Mouse (Mus musculus): ENCODE results near the gene Zpbp2. TPM values are rescaled to one million over a fixed set of nuclear protein-coding genes. Genes with fewer than 3 reads are reported as not detected.

Gene Zpbp2
- not detected for polyA plus RNA-seq (2014; fragmentation: Illumina TruSeq; extraction: RNeasy Lipid Tissue Mini Kit (QIAGEN cat#74804); ENCODE audit: low read depth, low replicate concordance)

GRCm38 (mm10) chr11:98550975-98551828 is at the start of gene Zpbp2:
Gene Zpbp2 (plus strand): TSS chr11:98551097.

GRCm38 (mm10) chr11:98545711-98546231 is 5.1 kb upstream of the Zpbp2 start, which contains the start of gene Ikzf3:
Gene Ikzf3 (minus strand): TSS chr11:98546031.

GRCm38 (mm10) chr11:98586892-98587563 is 36.1 kb downstream of the Zpbp2 start, which contains the start of gene Ormdl3:
Gene Ormdl3 (minus strand): TSS chr11:98587368.

GRCm38 (mm10) chr11:98597991-98598390 is 47.1 kb downstream of the Zpbp2 start, which contains the start of gene Lrrc3c:
Gene Lrrc3c (plus strand): TSS chr11:98598291.

Other genes with a start within 250 kb of the Zpbp2 start
- not detected for gene Neurod2, start 221.4 kb upstream of the Zpbp2 start, polyA plus RNA-seq (2014; fragmentation: Illumina TruSeq; extraction: RNeasy Lipid Tissue Mini Kit (QIAGEN cat#74804); ENCODE audit: low read depth, low replicate concordance)
- not detected for gene Ppp1r1b, start 202.7 kb upstream of the Zpbp2 start, polyA plus RNA-seq (2014; fragmentation: Illumina TruSeq; extraction: RNeasy Lipid Tissue Mini Kit (QIAGEN cat#74804); ENCODE audit: low read depth, low replicate concordance)
- 1.4 TPM for gene Stard3, start 192.7 kb upstream of the Zpbp2 start, polyA plus RNA-seq (2014; fragmentation: Illumina TruSeq; extraction: RNeasy Lipid Tissue Mini Kit (QIAGEN cat#74804); ENCODE audit: low read depth, low replicate concordance)
- not detected for gene Tcap, start 167.3 kb upstream of the Zpbp2 start, polyA plus RNA-seq (2014; fragmentation: Illumina TruSeq; extraction: RNeasy Lipid Tissue Mini Kit (QIAGEN cat#74804); ENCODE audit: low read depth, low replicate concordance)
- not detected for gene Pnmt, start 164.6 kb upstream of the Zpbp2 start, polyA plus RNA-seq (2014; fragmentation: Illumina TruSeq; extraction: RNeasy Lipid Tissue Mini Kit (QIAGEN cat#74804); ENCODE audit: low read depth, low replicate concordance)
- gene Pgap3, start 150.6 kb upstream of the Zpbp2 start, polyA plus RNA-seq (2014; fragmentation: Illumina TruSeq; extraction: RNeasy Lipid Tissue Mini Kit (QIAGEN cat#74804); ENCODE audit: low read depth, low replicate concordance): 0.35 TPM
- gene Erbb2, start 138.6 kb upstream of the Zpbp2 start, polyA plus RNA-seq (2014; fragmentation: Illumina TruSeq; extraction: RNeasy Lipid Tissue Mini Kit (QIAGEN cat#74804); ENCODE audit: low read depth, low replicate concordance): 0.23 TPM
- 46.0 TPM for gene Mien1, start 112.1 kb upstream of the Zpbp2 start, polyA plus RNA-seq (2014; fragmentation: Illumina TruSeq; extraction: RNeasy Lipid Tissue Mini Kit (QIAGEN cat#74804); ENCODE audit: low read depth, low replicate concordance)
- gene Grb7, start 104.7 kb upstream of the Zpbp2 start, polyA plus RNA-seq (2014; fragmentation: Illumina TruSeq; extraction: RNeasy Lipid Tissue Mini Kit (QIAGEN cat#74804); ENCODE audit: low read depth, low replicate concordance): not detected
- gene Ikzf3, start 5.1 kb upstream of the Zpbp2 start, polyA plus RNA-seq (2014; fragmentation: Illumina TruSeq; extraction: RNeasy Lipid Tissue Mini Kit (QIAGEN cat#74804); ENCODE audit: low read depth, low replicate concordance): 0.52 TPM
- gene Ormdl3, start 36.3 kb downstream of the Zpbp2 start, polyA plus RNA-seq (2014; fragmentation: Illumina TruSeq; extraction: RNeasy Lipid Tissue Mini Kit (QIAGEN cat#74804); ENCODE audit: low read depth, low replicate concordance): 19.8 TPM
- gene Lrrc3c, start 47.2 kb downstream of the Zpbp2 start, polyA plus RNA-seq (2014; fragmentation: Illumina TruSeq; extraction: RNeasy Lipid Tissue Mini Kit (QIAGEN cat#74804); ENCODE audit: low read depth, low replicate concordance): not detected
- 0.64 TPM for gene Gm12355, start 74.6 kb downstream of the Zpbp2 start, polyA plus RNA-seq (2014; fragmentation: Illumina TruSeq; extraction: RNeasy Lipid Tissue Mini Kit (QIAGEN cat#74804); ENCODE audit: low read depth, low replicate concordance)
- gene Gsdma3, start 75.3 kb downstream of the Zpbp2 start, polyA plus RNA-seq (2014; fragmentation: Illumina TruSeq; extraction: RNeasy Lipid Tissue Mini Kit (QIAGEN cat#74804); ENCODE audit: low read depth, low replicate concordance): not detected
- not detected for gene Gsdma2, start 95.7 kb downstream of the Zpbp2 start, polyA plus RNA-seq (2014; fragmentation: Illumina TruSeq; extraction: RNeasy Lipid Tissue Mini Kit (QIAGEN cat#74804); ENCODE audit: low read depth, low replicate concordance)
- gene Gsdma, start 113.3 kb downstream of the Zpbp2 start, polyA plus RNA-seq (2014; fragmentation: Illumina TruSeq; extraction: RNeasy Lipid Tissue Mini Kit (QIAGEN cat#74804); ENCODE audit: low read depth, low replicate concordance): not detected
- 17.7 TPM for gene Psmd3, start 131.5 kb downstream of the Zpbp2 start, polyA plus RNA-seq (2014; fragmentation: Illumina TruSeq; extraction: RNeasy Lipid Tissue Mini Kit (QIAGEN cat#74804); ENCODE audit: low read depth, low replicate concordance)
- gene Csf3, start 150.2 kb downstream of the Zpbp2 start, polyA plus RNA-seq (2014; fragmentation: Illumina TruSeq; extraction: RNeasy Lipid Tissue Mini Kit (QIAGEN cat#74804); ENCODE audit: low read depth, low replicate concordance): not detected
- gene Med24, start 178.3 kb downstream of the Zpbp2 start, polyA plus RNA-seq (2014; fragmentation: Illumina TruSeq; extraction: RNeasy Lipid Tissue Mini Kit (QIAGEN cat#74804); ENCODE audit: low read depth, low replicate concordance): 5.1 TPM
- 10.6 TPM for gene Thra, start 189.5 kb downstream of the Zpbp2 start, polyA plus RNA-seq (2014; fragmentation: Illumina TruSeq; extraction: RNeasy Lipid Tissue Mini Kit (QIAGEN cat#74804); ENCODE audit: low read depth, low replicate concordance)
- 8.7 TPM for gene Nr1d1, start 224.2 kb downstream of the Zpbp2 start, polyA plus RNA-seq (2014; fragmentation: Illumina TruSeq; extraction: RNeasy Lipid Tissue Mini Kit (QIAGEN cat#74804); ENCODE audit: low read depth, low replicate concordance)
- gene Msl1, start 244.4 kb downstream of the Zpbp2 start, polyA plus RNA-seq (2014; fragmentation: Illumina TruSeq; extraction: RNeasy Lipid Tissue Mini Kit (QIAGEN cat#74804); ENCODE audit: low read depth, low replicate concordance): 93.3 TPM

Data from adrenal gland, adult 10 weeks (tissue).